Mouse (Mus musculus): ENCODE data around the gene Scgb1b27.
"Not testable (repeated sequence)": the region's sequence is repeated elsewhere in the genome, so short reads cannot be mapped to it uniquely, and the experiment has no call there.

The Scgb1b27 gene

DNA sequence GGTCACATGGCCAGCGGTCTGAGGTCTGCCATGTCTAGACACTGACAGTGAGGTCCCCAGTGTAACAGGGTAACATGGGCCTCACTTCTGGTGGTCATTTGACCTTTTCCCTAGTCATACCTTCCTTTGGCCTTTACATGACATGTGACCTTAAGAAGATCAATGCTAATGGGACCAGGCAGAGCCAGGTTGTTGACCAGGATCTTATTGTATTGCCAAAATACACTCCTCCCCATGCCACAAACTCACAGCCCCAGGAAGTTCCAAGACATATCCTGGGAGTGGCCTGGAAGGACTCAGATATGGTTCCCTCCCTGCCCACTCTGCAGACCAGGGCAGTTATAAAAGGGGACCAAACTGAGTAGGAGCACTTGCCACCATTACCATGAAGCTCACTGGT lies at the start of gene Scgb1b27:
Gene Scgb1b27, plus strand, starts transcription at position 301 of the 400 bp plus-strand sequence.
- not testable (repeated sequence) for DNase-seq (ENCODE audit: low read depth, low spot score)

DNA sequence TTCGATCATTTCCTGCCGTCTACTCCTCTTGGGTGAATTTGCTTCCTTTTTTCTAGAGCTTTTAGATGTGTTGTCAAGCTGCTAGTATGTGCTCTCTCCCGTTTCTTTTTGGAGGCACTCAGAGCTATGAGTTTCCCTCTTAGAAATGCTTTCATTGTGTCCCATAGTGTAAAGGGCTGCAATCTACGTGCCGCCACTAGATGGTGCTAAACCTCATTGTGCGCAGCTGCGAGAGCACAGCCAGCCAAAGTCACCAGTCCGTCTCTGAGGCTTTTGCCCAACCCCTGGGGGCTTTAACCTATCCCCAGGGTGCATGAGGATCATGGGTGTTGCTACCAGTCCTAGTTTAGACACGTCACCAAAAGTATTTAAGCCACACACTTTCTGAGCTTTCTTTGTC lies 39.0 kb upstream of the Scgb1b27 start:
- not testable (repeated sequence) for DNase-seq (ENCODE audit: low read depth, low spot score)

GRCm38 (mm10) chr7:34013842-34014241 lies 7.4 kb upstream of the Scgb1b27 start, which contains the start of gene Scgb2b27:
Gene Scgb2b27, minus strand, starts transcription at chr7:34013942.
- DNase-seq (ENCODE audit: low read depth, low spot score), result no peak

GRCm38 (mm10) chr7:34025641-34026040 lies 4.4 kb downstream of the Scgb1b27 start:
- DNase-seq (ENCODE audit: low read depth, low spot score), result no peak

GRCm38 (mm10) chr7:34027202-34027601 lies 5.9 kb downstream of the Scgb1b27 start:
- DNase-seq (ENCODE audit: low read depth, low spot score), result not testable (repeated sequence)

GRCm38 (mm10) chr7:34030026-34030425 lies 8.7 kb downstream of the Scgb1b27 start:
- no peak for DNase-seq (ENCODE audit: low read depth, low spot score)

GRCm38 (mm10) chr7:34034579-34034978 lies 13.3 kb downstream of the Scgb1b27 start:
- DNase-seq (ENCODE audit: low read depth, low spot score), result not testable (repeated sequence)

- DNase-seq (ENCODE audit: low read depth, low spot score), result not testable (repeated sequence)
Measured at GRCm38 (mm10) chr7:34036076-34036815, 15.0 kb downstream of the Scgb1b27 start.

DNA sequence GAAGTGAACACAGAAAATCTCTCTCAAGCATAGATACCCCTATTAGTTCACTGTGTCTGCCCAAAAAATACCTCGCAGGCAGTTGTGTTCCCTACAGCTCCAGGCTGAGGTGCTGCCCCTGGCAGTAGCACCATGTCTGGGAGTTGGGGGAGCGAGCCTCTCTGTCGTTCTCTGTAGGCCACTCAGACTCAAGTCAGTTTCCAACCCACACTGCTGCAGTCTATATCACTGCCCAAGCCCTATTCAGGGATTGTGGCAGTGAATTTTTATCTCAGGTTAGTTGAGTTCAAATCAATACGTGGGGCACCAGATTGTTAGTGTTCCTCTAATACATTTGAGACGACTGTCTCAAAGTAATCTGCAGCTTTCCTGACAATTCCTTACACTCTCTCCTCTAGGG lies 46.8 kb downstream of the Scgb1b27 start:
- DNase-seq (ENCODE audit: low read depth, low spot score), result not testable (repeated sequence)
